Mouse (Mus musculus): ENCODE measurements around the gene Gapdh. TPM values are rescaled to one million over a fixed set of nuclear protein-coding genes. Genes with fewer than 3 reads are reported as not detected.
"Not testable (repeated sequence)": the region's sequence is repeated elsewhere in the genome, so short reads cannot be mapped to it uniquely, and the experiment has no call there.

The Gapdh gene
- polyA plus RNA-seq, 1 experiment = 1,826 TPM

GRCm38 (mm10) chr6:125161971-125162370, 4.3 kb downstream of the Gapdh start:
- peak; percentile 63 for DNase-seq
- WGBS = 4% methylated on average over 4 of the region's 5 CpGs
- not testable (repeated sequence) for H3K4me3 ChIP-seq (replicated peaks; ENCODE audit: extremely low read depth, low read depth, low read length); H3K4me1 ChIP-seq (ENCODE audit: control insufficient read depth, insufficient read depth, low read length)
- TF ChIP-seq CTCF (IDR thresholded peaks at IDR 0.05; ENCODE audit: insufficient read depth, low read length) = peak; percentile 27; the same call in 1 of the 2 replicates

GRCm38 (mm10) chr6:125160854-125161760, 5.2 kb downstream of the Gapdh start:
- no peak overlapping the region for H3K4me3 ChIP-seq (replicated peaks; ENCODE audit: extremely low read depth, low read depth, low read length)
- H3K4me1 ChIP-seq (ENCODE audit: control insufficient read depth, insufficient read depth, low read length) = peaks cover 9% of the 10 kb centered on the region
- WGBS = 33% methylated on average over 22 of the region's 22 CpGs
- TF ChIP-seq POLR2A (IDR thresholded peaks at IDR 0.05; ENCODE audit: borderline replicate concordance, extremely low read depth, low read depth, low read length) (peak; percentile 47; the same call in 1 of the 2 replicates), CTCF (IDR thresholded peaks at IDR 0.05; ENCODE audit: insufficient read depth, low read length) (no peak)
- DNase-seq = peak; percentile 43

GRCm38 (mm10) chr6:125160558-125160853, 5.8 kb downstream of the Gapdh start:
- TF ChIP-seq POLR2A (IDR thresholded peaks at IDR 0.05; ENCODE audit: borderline replicate concordance, extremely low read depth, low read depth, low read length) (no peak), CTCF (IDR thresholded peaks at IDR 0.05; ENCODE audit: insufficient read depth, low read length) (no peak)
- 61% methylated on average over 10 of the region's 10 CpGs for WGBS
- no peak for DNase-seq
- H3K4me3 ChIP-seq (replicated peaks; ENCODE audit: extremely low read depth, low read depth, low read length) = no peak overlapping the region
- peaks cover 9% of the 10 kb centered on the region for H3K4me1 ChIP-seq (ENCODE audit: control insufficient read depth, insufficient read depth, low read length)

GRCm38 (mm10) chr6:125159773-125160557, 6.3 kb downstream of the Gapdh start:
- peaks cover 9% of the 10 kb centered on the region for H3K4me1 ChIP-seq (ENCODE audit: control insufficient read depth, insufficient read depth, low read length)
- TF ChIP-seq CTCF (IDR thresholded peaks at IDR 0.05; ENCODE audit: insufficient read depth, low read length) = no peak
- no peak for TF ChIP-seq POLR2A (IDR thresholded peaks at IDR 0.05; ENCODE audit: borderline replicate concordance, extremely low read depth, low read depth, low read length)
- no peak overlapping the region for H3K4me3 ChIP-seq (replicated peaks; ENCODE audit: extremely low read depth, low read depth, low read length)
- 78% methylated on average over 7 of the region's 7 CpGs for WGBS
- no peak for DNase-seq

DNA sequence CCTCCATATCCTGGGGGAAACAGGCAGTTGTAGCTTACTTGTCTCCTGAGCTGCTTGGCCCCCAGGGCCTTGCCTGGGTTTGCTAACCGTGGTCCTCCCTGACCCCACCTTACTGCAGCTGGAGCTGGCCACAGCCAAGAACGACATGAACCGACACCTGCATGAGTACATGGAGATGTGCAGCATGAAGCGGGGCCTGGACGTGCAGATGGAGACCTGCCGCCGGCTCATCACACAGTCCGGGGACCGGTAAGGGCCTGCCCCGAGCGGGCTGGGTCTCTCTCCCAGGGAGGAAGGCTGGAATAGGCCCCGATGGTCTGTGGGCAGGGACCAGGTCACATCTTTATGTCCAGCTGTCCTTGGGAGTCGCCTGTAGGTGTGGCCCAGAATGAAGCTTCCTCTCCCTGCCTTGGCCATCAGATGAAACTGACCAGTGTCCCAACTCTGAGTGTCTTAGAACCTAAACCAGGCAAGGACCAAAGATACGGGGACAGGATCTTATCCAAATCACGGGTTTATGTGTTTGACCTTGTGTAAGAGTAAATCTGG, 7.2 kb downstream of the Gapdh start:
- no peak for DNase-seq
- Histone ChIP-seq H3K4me1 (ENCODE audit: control insufficient read depth, insufficient read depth, low read length) (peaks cover 3% of the 10 kb centered on the region), H3K4me3 (replicated peaks; ENCODE audit: extremely low read depth, low read depth, low read length) (no peak overlapping the region)
- WGBS = 84% methylated on average over 15 of the region's 15 CpGs
- TF ChIP-seq CTCF (IDR thresholded peaks at IDR 0.05; ENCODE audit: insufficient read depth, low read length) = no peak
- TF ChIP-seq POLR2A (IDR thresholded peaks at IDR 0.05; ENCODE audit: borderline replicate concordance, extremely low read depth, low read depth, low read length) = no peak

DNA sequence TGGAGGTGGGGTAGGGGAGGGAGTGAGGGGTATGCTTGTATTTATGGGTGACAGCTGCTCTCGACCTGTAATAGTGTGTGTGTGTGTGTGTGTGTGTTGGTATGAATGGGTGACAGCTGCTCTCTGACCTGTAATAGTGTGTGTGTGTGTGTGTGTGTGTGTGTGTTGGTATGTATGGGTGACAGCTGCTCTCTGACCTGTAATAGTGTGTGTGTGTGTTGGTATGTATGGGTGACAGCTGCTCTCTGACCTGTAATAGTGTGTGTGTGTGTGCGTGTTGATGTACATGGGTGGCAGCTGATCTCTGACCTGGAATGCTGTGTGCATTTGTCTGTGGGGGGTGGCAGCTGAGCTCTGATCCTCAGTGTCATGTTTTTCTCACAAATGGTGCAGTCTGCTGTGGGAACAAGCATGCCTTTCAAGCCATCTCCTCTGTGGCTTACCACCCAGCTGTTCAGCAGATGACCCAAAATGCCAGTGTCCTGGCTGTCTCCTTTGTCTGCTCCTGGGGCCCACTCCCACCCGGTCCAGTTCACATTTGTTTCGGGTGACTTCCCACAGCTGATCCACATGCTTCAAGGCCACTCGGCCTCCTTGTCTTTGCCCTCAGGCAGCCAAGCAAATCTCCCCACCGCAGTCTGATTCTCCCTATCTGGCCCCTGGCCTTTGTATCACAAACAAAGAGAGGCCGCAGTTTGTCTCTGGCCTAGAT, 9.2 kb downstream of the Gapdh start:
- 68% methylated on average over 7 of the region's 7 CpGs for WGBS
- no peak for TF ChIP-seq CTCF (IDR thresholded peaks at IDR 0.05; ENCODE audit: insufficient read depth, low read length)
- TF ChIP-seq POLR2A (IDR thresholded peaks at IDR 0.05; ENCODE audit: borderline replicate concordance, extremely low read depth, low read depth, low read length) = no peak
- no peak for DNase-seq
- H3K4me1 ChIP-seq (ENCODE audit: control insufficient read depth, insufficient read depth, low read length) = no peaks in the 10 kb centered on the region
- no peak overlapping the region for H3K4me3 ChIP-seq (replicated peaks; ENCODE audit: extremely low read depth, low read depth, low read length)

DNA sequence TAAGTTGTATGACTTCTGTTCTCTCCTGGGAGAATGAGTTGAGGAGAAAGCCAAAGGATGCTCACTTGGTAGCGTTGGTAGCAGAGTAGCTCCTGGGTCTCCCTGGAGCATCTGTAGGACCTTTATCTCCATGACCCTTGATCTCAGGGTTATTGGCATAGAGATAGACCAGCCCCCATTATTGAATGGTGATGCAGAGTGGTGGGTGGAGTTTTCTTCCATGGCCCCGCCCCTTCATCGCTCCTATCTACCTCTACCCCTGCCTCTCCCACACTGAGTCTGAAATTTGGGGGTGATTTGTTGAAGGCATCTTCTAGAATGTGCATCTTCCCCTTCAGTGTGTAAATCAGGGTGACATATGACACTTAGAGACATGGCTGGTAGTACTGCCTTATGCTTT, 9.8 kb downstream of the Gapdh start:
- Histone ChIP-seq H3K4me3 (replicated peaks; ENCODE audit: extremely low read depth, low read depth, low read length) (no peak overlapping the region), H3K4me1 (ENCODE audit: control insufficient read depth, insufficient read depth, low read length) (no peaks in the 10 kb centered on the region)
- no peak for DNase-seq
- 82% methylated on average over 3 of the region's 3 CpGs for WGBS
- TF ChIP-seq POLR2A (IDR thresholded peaks at IDR 0.05; ENCODE audit: borderline replicate concordance, extremely low read depth, low read depth, low read length) = no peak
- no peak for TF ChIP-seq CTCF (IDR thresholded peaks at IDR 0.05; ENCODE audit: insufficient read depth, low read length)

- 82% methylated on average over 8 of the region's 8 CpGs for WGBS
- H3K4me3 ChIP-seq (replicated peaks; ENCODE audit: extremely low read depth, low read depth, low read length) = no peak overlapping the region
- TF ChIP-seq CTCF (IDR thresholded peaks at IDR 0.05; ENCODE audit: insufficient read depth, low read length) (no peak), POLR2A (IDR thresholded peaks at IDR 0.05; ENCODE audit: borderline replicate concordance, extremely low read depth, low read depth, low read length) (no peak)
- no peak for DNase-seq
- no peaks in the 10 kb centered on the region for H3K4me1 ChIP-seq (ENCODE audit: control insufficient read depth, insufficient read depth, low read length)
Measured at GRCm38 (mm10) chr6:125155262-125155661, 11.0 kb downstream of the Gapdh start.

DNA sequence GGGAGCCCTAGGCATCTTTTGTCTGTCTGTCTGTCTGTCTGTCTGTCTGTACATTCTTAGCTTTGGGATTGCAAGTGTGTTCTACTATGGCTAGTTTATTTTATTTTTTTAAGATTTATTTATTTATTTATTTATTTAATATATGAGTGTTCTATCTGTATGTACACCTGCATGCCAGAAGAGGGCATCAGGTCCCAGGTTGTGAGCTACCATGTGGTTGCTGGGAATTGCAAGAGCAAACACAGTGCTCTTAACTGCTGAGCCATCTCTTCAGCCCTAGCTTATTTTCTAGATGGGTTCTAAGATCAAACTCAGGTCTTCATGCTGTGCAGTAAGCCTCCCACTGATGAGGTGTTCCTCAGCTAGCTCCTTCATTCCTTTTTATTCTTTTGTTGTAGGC, 11.7 kb downstream of the Gapdh start:
- no peak for DNase-seq
- TF ChIP-seq POLR2A (IDR thresholded peaks at IDR 0.05; ENCODE audit: borderline replicate concordance, extremely low read depth, low read depth, low read length) (no peak), CTCF (IDR thresholded peaks at IDR 0.05; ENCODE audit: insufficient read depth, low read length) (peak; percentile 32; the same call in 1 of the 2 replicates)
- H3K4me3 ChIP-seq (replicated peaks; ENCODE audit: extremely low read depth, low read depth, low read length) = no peak overlapping the region

More for the DNA sequence above, 11.7 kb downstream of the Gapdh start:
- peaks cover 3% of the 10 kb centered on the region for H3K4me1 ChIP-seq (ENCODE audit: control insufficient read depth, insufficient read depth, low read length)
